Mouse (Mus musculus) adrenal gland, adult 8-10 months (tissue): ENCODE data around the gene Kbtbd8. TPM values are rescaled to one million over a fixed set of nuclear protein-coding genes. Genes with fewer than 3 reads are reported as not detected.

Source experiments
- DNase-seq: peaks from one replicate; pipeline ENCODE4 v3.0.0; 2022
- total RNA-seq, 4 experiments: library from RNA; stranded (reverse); gene quantifications; 2 replicates each; pipeline ENCODE4 v1.2.4; 2022

The Kbtbd8 gene
- total RNA-seq, 4 experiments from 2014 or later: 2.1 to 3.9 (median 3.1) TPM

- no peak for DNase-seq
These were observed 57.5 kb downstream of the Kbtbd8 start for GRCm38 (mm10) chr6:95174311-95175143.

Other genes with a start within 250 kb of the Kbtbd8 start
- not detected for gene Gm10234, start 204.9 kb downstream of the Kbtbd8 start, total RNA-seq